Mouse (Mus musculus): ENCODE results near the gene Gm14137.

DNA sequence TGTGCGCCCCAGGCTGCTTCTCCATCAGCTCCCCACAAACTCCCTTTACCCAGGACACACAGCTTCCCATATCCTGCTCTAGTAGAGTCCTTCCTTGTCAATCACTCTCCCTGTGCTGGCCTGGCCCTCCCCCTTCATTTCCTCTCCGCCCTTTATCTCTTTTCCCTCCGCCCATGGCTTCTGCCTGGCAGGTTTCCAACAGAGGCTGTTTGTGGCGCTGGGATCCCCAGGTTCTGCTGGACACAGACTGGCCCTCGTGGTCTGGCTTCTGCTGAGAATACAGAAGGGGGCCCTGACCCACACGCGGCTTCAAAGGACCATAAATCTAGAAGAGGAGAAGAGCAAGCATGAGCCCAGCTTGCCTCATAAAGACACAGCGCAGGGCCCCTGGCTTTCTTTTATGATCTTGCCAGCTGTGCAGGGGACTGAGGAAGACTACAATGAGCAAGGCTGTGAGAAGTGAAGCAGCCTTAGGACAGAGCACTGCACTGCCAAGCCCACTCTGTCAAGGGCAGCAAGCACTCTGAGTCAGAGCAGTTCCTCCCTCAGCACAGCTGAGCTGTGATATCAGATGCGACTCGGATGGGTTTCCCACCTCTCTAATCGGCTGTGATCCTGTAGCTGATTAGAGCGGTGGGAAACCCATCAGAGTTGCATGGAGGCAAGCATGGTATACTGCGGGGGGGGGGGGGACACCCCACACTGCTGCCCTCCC, 1.3 kb upstream of the Gm14137 start:
- TF ChIP-seq CTCF (IDR thresholded peaks at IDR 0.05; ENCODE audit: control insufficient read depth, insufficient read depth, insufficient replicate concordance, low read depth, low read length) (no peak), POLR2A (IDR thresholded peaks at IDR 0.05; ENCODE audit: control insufficient read depth, low read depth, low read length) (no peak)
